ENCODE assay signal across 41 mouse cellular contexts in the genomic region with DNA sequence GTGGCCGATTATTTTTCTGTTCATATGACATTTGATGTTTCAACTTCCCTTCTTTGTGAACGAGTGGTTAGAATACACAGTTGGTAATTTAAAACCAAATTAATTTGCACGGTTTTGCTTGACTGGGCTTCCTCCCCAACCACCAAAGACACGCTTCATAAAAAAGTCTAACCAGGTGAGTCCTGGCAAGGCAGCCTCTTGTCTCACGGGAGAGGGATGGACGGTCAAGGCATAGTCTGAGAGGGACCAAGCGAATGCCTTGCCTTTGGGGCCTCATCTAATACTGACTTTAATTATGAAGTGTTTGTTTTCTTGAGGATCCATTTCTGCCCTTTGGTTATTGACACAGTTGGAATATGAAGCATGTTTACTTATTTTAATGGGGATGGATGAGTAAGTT. TPM values are rescaled to one million over a fixed set of nuclear protein-coding genes. Genes with fewer than 3 reads are reported as not detected.
"Had no signal": no experiment of that assay in that cellular context is flagged by ENCODE, and none has a peak within 500 bp of the region (broad histone marks: within the 10 kb centered on the region; RNA-seq: fewer than 3 reads in every experiment).

No protein-coding gene starts in this region.

- H3K4me3 ChIP-seq: heart, adult 2 months; heart, embryonic 13.5 days; heart, embryonic 15.5 days; hindbrain, embryonic 13.5 days; hindbrain, embryonic 15.5 days; limb, embryonic 13.5 days; limb, embryonic 15.5 days; liver, embryonic 12.5 days had no signal

- H3K27ac ChIP-seq: heart, adult 2 months; heart, embryonic 13.5 days; heart, embryonic 15.5 days; hindbrain, embryonic 13.5 days; hindbrain, embryonic 15.5 days; hindbrain, postnatal 0 days; limb, embryonic 13.5 days; limb, embryonic 15.5 days; liver, embryonic 12.5 days; liver, embryonic 14.5 days had no signal

- ATAC-seq: forebrain, postnatal 0 days; hindbrain, postnatal 0 days; intestine, embryonic 16.5 days; liver, embryonic 12.5 days had no signal

- H3K36me3 ChIP-seq: heart, embryonic 13.5 days; heart, embryonic 15.5 days; hindbrain, embryonic 13.5 days; hindbrain, embryonic 15.5 days; limb, embryonic 13.5 days; limb, embryonic 15.5 days; liver, embryonic 12.5 days had no signal

- H3K9me3 ChIP-seq: heart, embryonic 13.5 days; heart, embryonic 15.5 days; hindbrain, embryonic 13.5 days; hindbrain, embryonic 15.5 days; limb, embryonic 13.5 days; limb, embryonic 15.5 days; liver, embryonic 12.5 days had no signal

- H3K4me2 ChIP-seq: heart, embryonic 11.5 days; heart, embryonic 13.5 days; heart, embryonic 15.5 days; hindbrain, embryonic 13.5 days; hindbrain, embryonic 15.5 days; limb, embryonic 13.5 days; limb, embryonic 15.5 days; liver, embryonic 12.5 days had no signal

- H3K9ac ChIP-seq: forebrain, postnatal 0 days; heart, embryonic 13.5 days; heart, embryonic 15.5 days; hindbrain, embryonic 13.5 days; hindbrain, embryonic 15.5 days; limb, embryonic 13.5 days; limb, embryonic 15.5 days; liver, embryonic 12.5 days; liver, embryonic 14.5 days had no signal

- H3K4me1 ChIP-seq: heart, embryonic 13.5 days; heart, embryonic 15.5 days; hindbrain, embryonic 13.5 days; hindbrain, embryonic 15.5 days; liver, embryonic 12.5 days had no signal

- H3K27me3 ChIP-seq: heart, embryonic 13.5 days; heart, embryonic 15.5 days; hindbrain, embryonic 13.5 days; hindbrain, embryonic 15.5 days; limb, embryonic 13.5 days; limb, embryonic 15.5 days; liver, embryonic 12.5 days had no signal

- DNase-seq: forebrain, postnatal 0 days; gastrocnemius, postnatal 14 days; gastrocnemius, postnatal 36 days; heart, adult 2 months; heart, postnatal 14 days; heart, postnatal 36 days; kidney, adult 11 months; kidney, postnatal 10 days; kidney, postnatal 25 days; layer of hippocampus, adult 9-11 months; layer of hippocampus, postnatal 36 days; left cerebral cortex, postnatal 4 days had no signal

RNA-seq across cellular contexts. Expression of a gene that starts 48.7 kb away (rescaled TPM):
- total RNA-seq: forebrain, postnatal 0 days; gastrocnemius, adult 18-20 months; gastrocnemius, adult 8-10 months; gastrocnemius, postnatal 14 days; gastrocnemius, postnatal 36 days; heart, adult 2 months; heart, postnatal 14 days; heart, postnatal 36 days; hematopoietic stem cell, adult 5-6 weeks; hindbrain, postnatal 0 days; layer of hippocampus, adult 18-20 months; layer of hippocampus, adult 8-10 months; layer of hippocampus, postnatal 14 days; layer of hippocampus, postnatal 36 days; left cerebral cortex, adult 18-20 months; left cerebral cortex, adult 8-10 months; left cerebral cortex, postnatal 10 days; left cerebral cortex, postnatal 25 days; left cerebral cortex, postnatal 4 days; liver, adult 2 months had no signal
- polyA plus RNA-seq: forebrain, postnatal 0 days; gonadal fat pad, adult 2 months; heart, adult 2 months; heart, embryonic 11.5 days; heart, embryonic 13.5 days; heart, embryonic 15.5 days; heart, postnatal 0 days; hindbrain, embryonic 11.5 days; hindbrain, embryonic 15.5 days; hindbrain, postnatal 0 days; intestine, embryonic 14.5 days; intestine, embryonic 16.5 days; large intestine, adult 2 months; limb, embryonic 11.5 days; limb, embryonic 15.5 days; liver, adult 2 months; liver, embryonic 14.5 days; liver, embryonic 16.5 days had no signal
